Mouse (Mus musculus): ENCODE results near the gene Nrip1. TPM values are rescaled to one million over a fixed set of nuclear protein-coding genes. Genes with fewer than 3 reads are reported as not detected.

Nrip1 gene
- polyA plus RNA-seq, 1 experiment from 2014 or later: 38.5 TPM

- 92% methylated on average over 6 of the region's 6 CpGs for WGBS
- H3K36me3 ChIP-seq (replicated peaks): peaks cover 5% of the 10 kb centered on the region
- no peak overlapping the region for H3K27ac ChIP-seq
- H3K4me1 ChIP-seq: peaks cover 18% of the 10 kb centered on the region
- no peak overlapping the region for H3K4me3 ChIP-seq
- H3K9me3 ChIP-seq: no peaks in the 10 kb centered on the region
- H3K27me3 ChIP-seq (ENCODE audit: poor library complexity, severe bottlenecking): no peaks in the 10 kb centered on the region
- no peak for DNase-seq (ENCODE audit: extremely low spot score, low spot score)
Observed at GRCm38 (mm10) chr16:76300452-76300851, 73.2 kb downstream of the Nrip1 start.

- 71% methylated on average over 2 of the region's 2 CpGs for WGBS
- no peak overlapping the region for H3K4me3 ChIP-seq
- no peak for DNase-seq (ENCODE audit: extremely low spot score, low spot score)
Observed at GRCm38 (mm10) chr16:76299511-76299910, 74.1 kb downstream of the Nrip1 start.

GRCm38 (mm10) chr16:76295322-76295721 is 78.3 kb downstream of the Nrip1 start:
- Histone ChIP-seq H3K36me3 (replicated peaks) (peaks cover 47% of the 10 kb centered on the region), H3K27ac (no peak overlapping the region), H3K4me3 (no peak overlapping the region), H3K4me1 (0 out of 2 replicates have a peak, but pooled peaks cover 6% of the 10 kb centered on the region), H3K9me3 (no peaks in the 10 kb centered on the region), H3K27me3 (ENCODE audit: poor library complexity, severe bottlenecking) (no peaks in the 10 kb centered on the region)
- DNase-seq (ENCODE audit: extremely low spot score, low spot score): no peak
- WGBS: 91% methylated on average over 14 of the region's 14 CpGs

More at GRCm38 (mm10) chr16:76299511-76299910, 74.1 kb downstream of the Nrip1 start:
- no peaks in the 10 kb centered on the region for H3K27me3 ChIP-seq (ENCODE audit: poor library complexity, severe bottlenecking)
- H3K27ac ChIP-seq: no peak overlapping the region
- H3K36me3 ChIP-seq (replicated peaks): peaks cover 9% of the 10 kb centered on the region
- no peaks in the 10 kb centered on the region for H3K9me3 ChIP-seq
- H3K4me1 ChIP-seq: peaks cover 18% of the 10 kb centered on the region

- 0 out of 2 replicates have a peak, but pooled peaks cover 6% of the 10 kb centered on the region for H3K4me1 ChIP-seq
- no peak for DNase-seq (ENCODE audit: extremely low spot score, low spot score)
- H3K9me3 ChIP-seq: no peaks in the 10 kb centered on the region
- no peak overlapping the region for H3K4me3 ChIP-seq
- peaks cover 52% of the 10 kb centered on the region for H3K36me3 ChIP-seq (replicated peaks)
- no peaks in the 10 kb centered on the region for H3K27me3 ChIP-seq (ENCODE audit: poor library complexity, severe bottlenecking)
- WGBS: 89% methylated on average over 15 of the region's 15 CpGs
- H3K27ac ChIP-seq: no peak overlapping the region
Observed at GRCm38 (mm10) chr16:76294550-76294949, 79.1 kb downstream of the Nrip1 start.

- H3K27me3 ChIP-seq (ENCODE audit: poor library complexity, severe bottlenecking): no peaks in the 10 kb centered on the region
- H3K4me3 ChIP-seq: no peak overlapping the region
- no peaks in the 10 kb centered on the region for H3K9me3 ChIP-seq
- 93% methylated on average over 20 of the region's 20 CpGs for WGBS
- no peak overlapping the region for H3K27ac ChIP-seq
- DNase-seq (ENCODE audit: extremely low spot score, low spot score): no peak
- peaks cover 53% of the 10 kb centered on the region for H3K36me3 ChIP-seq (replicated peaks)
- 0 out of 2 replicates have a peak, but pooled peaks cover 6% of the 10 kb centered on the region for H3K4me1 ChIP-seq
Observed at GRCm38 (mm10) chr16:76293765-76294463, 79.7 kb downstream of the Nrip1 start.

GRCm38 (mm10) chr16:76293176-76293575 is 80.5 kb downstream of the Nrip1 start:
- no peaks in the 10 kb centered on the region for H3K27me3 ChIP-seq (ENCODE audit: poor library complexity, severe bottlenecking)
- no peak overlapping the region for H3K27ac ChIP-seq
- H3K4me1 ChIP-seq: 0 out of 2 replicates have a peak, but pooled peaks cover under 1% of the 10 kb centered on the region
- H3K4me3 ChIP-seq: no peak overlapping the region
- no peak for DNase-seq (ENCODE audit: extremely low spot score, low spot score)
- H3K36me3 ChIP-seq (replicated peaks): peaks cover 57% of the 10 kb centered on the region
- 97% methylated on average over 21 of the region's 21 CpGs for WGBS
- no peaks in the 10 kb centered on the region for H3K9me3 ChIP-seq

- DNase-seq (ENCODE audit: extremely low spot score, low spot score): no peak
- H3K27me3 ChIP-seq (ENCODE audit: poor library complexity, severe bottlenecking): no peaks in the 10 kb centered on the region
- WGBS: 95% methylated on average over 15 of the region's 15 CpGs
- H3K36me3 ChIP-seq (replicated peaks): peaks cover 62% of the 10 kb centered on the region
- no peak overlapping the region for H3K4me3 ChIP-seq
- H3K9me3 ChIP-seq: no peaks in the 10 kb centered on the region
- H3K27ac ChIP-seq: no peak overlapping the region
- no peaks in the 10 kb centered on the region for H3K4me1 ChIP-seq
Observed at GRCm38 (mm10) chr16:76292656-76293055, 81.0 kb downstream of the Nrip1 start.

- Histone ChIP-seq H3K27me3 (ENCODE audit: poor library complexity, severe bottlenecking) (no peaks in the 10 kb centered on the region), H3K4me1 (no peaks in the 10 kb centered on the region), H3K27ac (no peak overlapping the region), H3K36me3 (replicated peaks) (peaks cover 60% of the 10 kb centered on the region), H3K9me3 (no peaks in the 10 kb centered on the region), H3K4me3 (no peak overlapping the region)
- no peak for DNase-seq (ENCODE audit: extremely low spot score, low spot score)
- 94% methylated on average over 14 of the region's 14 CpGs for WGBS
Observed at GRCm38 (mm10) chr16:76291366-76291765, 82.3 kb downstream of the Nrip1 start.

GRCm38 (mm10) chr16:76289495-76289894 is 84.1 kb downstream of the Nrip1 start:
- DNase-seq (ENCODE audit: extremely low spot score, low spot score): no peak
- no peak overlapping the region for H3K27ac ChIP-seq
- no peak overlapping the region for H3K4me3 ChIP-seq
- WGBS: 87% methylated on average over 2 of the region's 2 CpGs
- no peaks in the 10 kb centered on the region for H3K4me1 ChIP-seq
- H3K36me3 ChIP-seq (replicated peaks): peaks cover 55% of the 10 kb centered on the region
- no peaks in the 10 kb centered on the region for H3K27me3 ChIP-seq (ENCODE audit: poor library complexity, severe bottlenecking)
- H3K9me3 ChIP-seq: no peaks in the 10 kb centered on the region

- DNase-seq (ENCODE audit: extremely low spot score, low spot score): no peak
- peaks cover 8% of the 10 kb centered on the region for H3K36me3 ChIP-seq (replicated peaks)
- no peak overlapping the region for H3K4me3 ChIP-seq
- H3K9me3 ChIP-seq: no peaks in the 10 kb centered on the region
- H3K27me3 ChIP-seq (ENCODE audit: poor library complexity, severe bottlenecking): no peaks in the 10 kb centered on the region
- no peak overlapping the region for H3K27ac ChIP-seq
- H3K4me1 ChIP-seq: no peaks in the 10 kb centered on the region
- WGBS: 69% methylated on average over 3 of the region's 3 CpGs
Observed at GRCm38 (mm10) chr16:76283796-76284195, 89.8 kb downstream of the Nrip1 start.

GRCm38 (mm10) chr16:76281850-76282249 is 91.8 kb downstream of the Nrip1 start:
- H3K9me3 ChIP-seq: no peaks in the 10 kb centered on the region
- no peak overlapping the region for H3K27ac ChIP-seq
- DNase-seq (ENCODE audit: extremely low spot score, low spot score): no peak
- no peaks in the 10 kb centered on the region for H3K27me3 ChIP-seq (ENCODE audit: poor library complexity, severe bottlenecking)
- no peaks in the 10 kb centered on the region for H3K4me1 ChIP-seq
- H3K4me3 ChIP-seq: no peak overlapping the region
- H3K36me3 ChIP-seq (replicated peaks): no peaks in the 10 kb centered on the region
- 87% methylated on average over 6 of the region's 6 CpGs for WGBS

- H3K36me3 ChIP-seq (replicated peaks): no peaks in the 10 kb centered on the region
- no peaks in the 10 kb centered on the region for H3K27me3 ChIP-seq (ENCODE audit: poor library complexity, severe bottlenecking)
- no peak overlapping the region for H3K27ac ChIP-seq
- no peaks in the 10 kb centered on the region for H3K4me1 ChIP-seq
- H3K9me3 ChIP-seq: no peaks in the 10 kb centered on the region
- 95% methylated on average over 8 of the region's 8 CpGs for WGBS
- no peak for DNase-seq (ENCODE audit: extremely low spot score, low spot score)
- no peak overlapping the region for H3K4me3 ChIP-seq
Observed at GRCm38 (mm10) chr16:76280365-76280764, 93.3 kb downstream of the Nrip1 start.

- no peak overlapping the region for H3K27ac ChIP-seq
- H3K9me3 ChIP-seq: no peaks in the 10 kb centered on the region
- no peak for DNase-seq (ENCODE audit: extremely low spot score, low spot score)
- H3K4me3 ChIP-seq: no peak overlapping the region
- H3K27me3 ChIP-seq (ENCODE audit: poor library complexity, severe bottlenecking): no peaks in the 10 kb centered on the region
- H3K4me1 ChIP-seq: no peaks in the 10 kb centered on the region
- 85% methylated on average over 3 of the region's 3 CpGs for WGBS
- H3K36me3 ChIP-seq (replicated peaks): no peaks in the 10 kb centered on the region
Observed at GRCm38 (mm10) chr16:76276271-76276670, 97.4 kb downstream of the Nrip1 start.

Data from forebrain, embryonic 10.5 days (tissue).